Mouse (Mus musculus): ENCODE measurements around the gene Klf2.

GRCm38 (mm10) chr8:72300654-72301400 is 18.0 kb upstream of the Klf2 start:
- TF ChIP-seq CTCF (IDR thresholded peaks at IDR 0.05; ENCODE audit: extremely low read depth, insufficient read depth, low read length) = no peak
- no peak for TF ChIP-seq POLR2A (IDR thresholded peaks at IDR 0.05; ENCODE audit: extremely low read depth, insufficient read depth, low read length)
